Mouse (Mus musculus) hindbrain, postnatal 0 days (tissue): Measurements from ENCODE around the gene Doc2b. TPM values are rescaled to one million over a fixed set of nuclear protein-coding genes. Genes with fewer than 3 reads are reported as not detected.

Source experiments
- ATAC-seq: fragments of 200-750 bp; cut with Nextera tagmentation; 2 replicates; pipeline ENCODE4 v1.8.0; 2017; ENCODE audit warnings: mild to moderate bottlenecking, moderate TSS enrichment, moderate library complexity
- DNase-seq: peaks from one replicate; pipeline ENCODE4 v3.0.0-alpha.2; 2015; ENCODE audit warnings: low spot score
- H3K27ac ChIP-seq: fragments of 300-500 bp; sonication (generic); 2 replicates; pipeline ENCODE4 v1.5.1; 2014; ENCODE audit warnings: mild to moderate bottlenecking
- H3K27me3 ChIP-seq: fragments of 300-500 bp; sonication (generic); 2 replicates; pipeline ENCODE4 v1.6.1; 2014; ENCODE audit warnings: low read length, mixed read lengths; ENCODE audit not compliant: insufficient read depth
- H3K36me3 ChIP-seq: fragments of 300-500 bp; sonication (generic); 2 replicates; pipeline ENCODE4 v1.6.1; 2014; ENCODE audit warnings: low read length, mixed read lengths; ENCODE audit not compliant: insufficient read depth
- H3K4me1 ChIP-seq: fragments of 300-500 bp; sonication (generic); 2 replicates; pipeline ENCODE4 v1.6.1; 2014; ENCODE audit warnings: antibody characterized with exemption, low read length, mixed read lengths; ENCODE audit not compliant: insufficient read depth
- H3K4me2 ChIP-seq: fragments of 300-500 bp; sonication (generic); 2 replicates; pipeline ENCODE4 v1.6.1; 2014; ENCODE audit warnings: low read depth, mild to moderate bottlenecking, low read length, moderate library complexity, mixed read lengths
- H3K4me3 ChIP-seq: fragments of 300-500 bp; sonication (generic); 2 replicates; pipeline ENCODE4 v1.5.1; 2014; ENCODE audit warnings: low read length
- H3K9ac ChIP-seq: fragments of 300-500 bp; sonication (generic); replicated peaks from 2 replicates; pipeline ENCODE4 v1.6.1; 2014; ENCODE audit warnings: mild to moderate bottlenecking, low read length, moderate library complexity, mixed read lengths
- H3K9me3 ChIP-seq: fragments of 300-500 bp; sonication (generic); 2 replicates; pipeline ENCODE4 v1.6.1; 2016; ENCODE audit warnings: low read length, mixed read lengths
- CTCF ChIP-seq: IDR thresholded peaks from 2 replicates; pipeline ENCODE4 v1.5.1; 2016; ENCODE audit warnings: antibody characterized with exemption, control low read depth, low read depth
- WGBS: fragments of 180-500 bp; shearing (Covaris S2); extraction: QIAGEN DNeasy Blood & Tissue Kit; methylation state at CpG from one replicate; pipeline ENCODE4 v1.1.7; 2014; 5-methylcytosine and 5-hydroxymethylcytosine counted together
- polyA plus RNA-seq: library from polyadenylated mRNA; unstranded; fragments of >200 nt; fragmentation: Nextera tagmentation; extraction: Ambion mirVana; gene quantifications from 2 replicates; pipeline ENCODE4 v1.2.1, GENCODE M21; 2015
- total RNA-seq: library from RNA; depleted of rRNA; stranded (reverse); fragments of >200 nt; gene quantifications from 2 replicates; pipeline ENCODE4 v1.2.3, GENCODE M21; 2014

Doc2b gene
- total and polyA plus RNA-seq, 2 experiments from 2014 or later = 4.0 to 12.7 TPM

DNA sequence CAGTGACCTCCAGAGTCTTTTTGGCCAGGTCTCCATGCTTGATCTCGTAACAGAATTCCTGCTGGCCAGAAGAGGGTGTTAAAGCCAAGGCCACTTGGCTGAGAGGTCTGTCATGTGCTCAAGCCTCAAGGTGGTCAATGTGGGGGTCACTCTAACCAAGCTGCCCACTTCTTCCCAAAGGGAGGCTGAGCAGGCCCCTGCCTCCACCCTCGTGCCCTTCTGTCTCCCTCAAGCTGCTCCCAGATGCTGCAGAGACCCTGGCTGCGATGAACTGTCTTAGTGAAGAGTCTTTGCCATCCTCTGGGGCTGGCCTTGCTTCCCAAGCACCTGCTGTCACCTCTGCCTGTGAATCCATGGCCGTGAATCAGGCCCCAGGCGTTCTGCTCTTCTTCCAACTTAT lies 23.3 kb downstream of the Doc2b start:
- no peak for DNase-seq
- no peaks in the 10 kb centered on the region; the same call in 1 of the 2 replicates for H3K36me3 ChIP-seq
- H3K9ac ChIP-seq = no peak overlapping the region
- H3K27ac ChIP-seq = no peak overlapping the region
- no peak for TF ChIP-seq CTCF
- no peaks in the 10 kb centered on the region for H3K27me3 ChIP-seq
- no peak overlapping the region for H3K4me3 ChIP-seq
- WGBS = 72% methylated on average over 5 of the region's 5 CpGs
- H3K9me3 ChIP-seq = no peaks in the 10 kb centered on the region
- H3K4me2 ChIP-seq = no peak overlapping the region
- no peak for ATAC-seq
- H3K4me1 ChIP-seq = no peaks in the 10 kb centered on the region

- under 1% methylated on average over 23 of the region's 23 CpGs for WGBS
- H3K9ac ChIP-seq = no peak overlapping the region
- no peaks in the 10 kb centered on the region for H3K4me1 ChIP-seq
- no peaks in the 10 kb centered on the region for H3K9me3 ChIP-seq
- no peaks in the 10 kb centered on the region for H3K27me3 ChIP-seq
- TF ChIP-seq CTCF = peak; percentile 81
- ATAC-seq (peak; percentile 94), DNase-seq (peak; percentile 90)
- H3K4me2 ChIP-seq = peak overlapping the region; percentile 49
- H3K36me3 ChIP-seq = peaks cover 26% of the 10 kb centered on the region
- no peak overlapping the region for H3K4me3 ChIP-seq
- no peak overlapping the region for H3K27ac ChIP-seq
These were observed 26.6 kb downstream of the Doc2b start for GRCm38 (mm10) chr11:75769206-75769605.

DNA sequence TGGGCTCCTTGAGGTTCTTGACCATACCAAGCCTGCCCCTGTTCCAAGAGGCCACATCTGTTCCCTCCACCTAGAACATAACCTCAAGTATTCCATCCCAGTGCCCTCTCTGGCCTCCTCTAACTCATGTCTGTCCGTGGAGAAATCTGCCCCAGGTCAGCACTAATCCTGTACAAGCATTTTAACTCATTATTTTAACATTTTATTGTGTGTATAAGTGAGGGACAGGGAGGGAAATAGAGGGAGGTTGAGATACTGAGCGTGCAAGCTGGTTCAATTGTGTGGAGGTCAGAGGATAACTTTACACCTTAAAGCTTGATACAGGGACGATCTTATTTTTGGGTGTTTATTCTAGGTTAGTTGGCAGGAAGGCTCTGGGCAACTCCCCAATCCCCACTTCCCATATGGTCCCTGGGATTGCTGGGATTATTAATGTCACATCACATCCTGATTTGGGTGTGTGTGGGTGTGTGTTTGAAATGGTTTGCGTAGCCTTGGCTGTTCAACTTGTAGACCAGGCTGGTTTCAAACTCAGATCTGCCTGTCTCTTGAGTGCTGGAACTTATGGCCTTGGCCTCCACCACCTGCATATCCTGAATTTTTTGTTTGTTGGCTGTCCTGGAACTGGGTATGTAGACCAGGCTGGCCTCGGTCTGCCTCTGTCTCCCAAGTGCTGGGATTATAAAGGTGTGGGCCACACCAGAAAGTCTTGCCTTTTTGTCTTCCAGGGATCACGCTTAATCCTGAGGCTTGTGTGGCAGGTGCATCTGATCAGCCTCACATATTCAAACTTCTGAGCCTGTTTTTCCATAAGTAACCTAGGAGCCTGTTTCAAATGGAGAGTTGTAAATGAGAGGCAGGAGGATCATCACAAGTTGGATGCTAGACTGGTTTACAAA lies 27.5 kb downstream of the Doc2b start:
- 0 out of 2 replicates have a peak overlapping the region, but pooled peaks have one; percentile 49 for H3K4me2 ChIP-seq
- no peaks in the 10 kb centered on the region for H3K27me3 ChIP-seq
- H3K4me1 ChIP-seq = no peaks in the 10 kb centered on the region
- H3K9me3 ChIP-seq = no peaks in the 10 kb centered on the region
- DNase-seq (no peak), ATAC-seq (no peak)
- H3K27ac ChIP-seq = no peak overlapping the region
- 57% methylated on average over 6 of the region's 6 CpGs for WGBS
- TF ChIP-seq CTCF = no peak
- peaks cover 26% of the 10 kb centered on the region for H3K36me3 ChIP-seq
- no peak overlapping the region for H3K4me3 ChIP-seq
- H3K9ac ChIP-seq = no peak overlapping the region

- Histone ChIP-seq H3K9me3 (no peaks in the 10 kb centered on the region), H3K27me3 (no peaks in the 10 kb centered on the region), H3K27ac (no peak overlapping the region), H3K4me3 (no peak overlapping the region), H3K36me3 (peaks cover 26% of the 10 kb centered on the region), H3K9ac (no peak overlapping the region), H3K4me1 (no peaks in the 10 kb centered on the region), H3K4me2 (no peak overlapping the region)
- WGBS = 62% methylated on average over 2 of the region's 2 CpGs
- ATAC-seq (no peak), DNase-seq (no peak)
- no peak for TF ChIP-seq CTCF
These were observed 28.8 kb downstream of the Doc2b start for GRCm38 (mm10) chr11:75767014-75767413.

- TF ChIP-seq CTCF = no peak
- WGBS = 80% methylated on average over 8 of the region's 8 CpGs
- no peak overlapping the region for H3K9ac ChIP-seq
- peaks cover 26% of the 10 kb centered on the region for H3K36me3 ChIP-seq
- no peaks in the 10 kb centered on the region for H3K4me1 ChIP-seq
- H3K9me3 ChIP-seq = no peaks in the 10 kb centered on the region
- H3K27ac ChIP-seq = no peak overlapping the region
- no peak for ATAC-seq
- no peak for DNase-seq
- H3K4me3 ChIP-seq = no peak overlapping the region
- H3K27me3 ChIP-seq = no peaks in the 10 kb centered on the region
- H3K4me2 ChIP-seq = no peak overlapping the region
These were observed 30.7 kb downstream of the Doc2b start for GRCm38 (mm10) chr11:75765161-75765560.

- H3K4me1 ChIP-seq = no peaks in the 10 kb centered on the region
- WGBS = 75% methylated on average over 4 of the region's 4 CpGs
- no peak overlapping the region for H3K4me2 ChIP-seq
- H3K27ac ChIP-seq = no peak overlapping the region
- H3K27me3 ChIP-seq = no peaks in the 10 kb centered on the region
- H3K9me3 ChIP-seq = no peaks in the 10 kb centered on the region
- H3K9ac ChIP-seq = no peak overlapping the region
- peaks cover 26% of the 10 kb centered on the region for H3K36me3 ChIP-seq
- DNase-seq = no peak
- no peak for TF ChIP-seq CTCF
- ATAC-seq = no peak
- H3K4me3 ChIP-seq = no peak overlapping the region
These were observed 31.3 kb downstream of the Doc2b start for GRCm38 (mm10) chr11:75764521-75765023.

DNA sequence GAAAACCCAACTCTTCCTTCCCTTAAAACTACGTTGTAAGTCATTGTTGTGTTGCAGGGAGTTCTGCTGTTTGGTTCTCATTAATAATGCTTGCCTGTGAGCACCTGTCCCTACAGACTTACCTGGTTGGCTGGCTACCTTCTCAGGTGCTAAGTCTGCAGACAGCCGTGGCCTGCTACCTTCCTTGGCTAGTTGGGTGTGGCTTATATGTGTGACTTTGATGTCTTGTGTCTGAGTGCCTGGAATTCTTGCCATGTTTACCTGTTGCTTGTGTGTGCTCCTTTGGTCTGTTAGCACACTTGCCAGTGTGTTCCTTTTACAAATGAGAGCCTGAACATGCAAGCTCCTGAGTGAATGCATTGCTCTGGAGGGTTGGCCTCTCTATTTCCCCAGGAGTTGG lies 33.1 kb downstream of the Doc2b start:
- Histone ChIP-seq H3K27me3 (no peaks in the 10 kb centered on the region), H3K4me2 (no peak overlapping the region), H3K9ac (no peak overlapping the region), H3K4me1 (no peaks in the 10 kb centered on the region), H3K27ac (no peak overlapping the region), H3K9me3 (no peaks in the 10 kb centered on the region), H3K36me3 (peaks cover 37% of the 10 kb centered on the region), H3K4me3 (no peak overlapping the region)
- 83% methylated on average over 2 of the region's 2 CpGs for WGBS
- TF ChIP-seq CTCF = no peak
- ATAC-seq = no peak
- DNase-seq = no peak
